Mouse (Mus musculus) gastrocnemius, postnatal 10 days (tissue): ENCODE results near the gene Eogt. TPM values are rescaled to one million over a fixed set of nuclear protein-coding genes. Genes with fewer than 3 reads are reported as not detected.

Experiments used
- DNase-seq: peaks from one replicate; pipeline ENCODE4 v3.0.0; 2021; ENCODE audit warnings: mixed read lengths
- long read RNA-seq, 2 experiments: library from polyadenylated mRNA; stranded (forward); transcript quantifications; one replicate each; pipeline ENCODE4 v2.0.0; 2021
- total RNA-seq, 2 experiments: library from RNA; stranded (reverse); gene quantifications; 2 replicates each; pipeline ENCODE4 v1.2.3; 2021

The Eogt gene
- 1 to 10 TPM; 4.9 to 8.1 TPM for total RNA-seq
- long read RNA-seq, experiment 1, full-length matches to known transcripts = 4 of 7 reads
- long read RNA-seq, experiment 1, partial matches to known transcripts = 2 of 7 reads
- long read RNA-seq, experiment 1, other reads (novel, unspliced or antisense) = 1 of 7 reads
- long read RNA-seq, experiment 2, full-length matches to known transcripts = 5 of 9 reads
- long read RNA-seq, experiment 2, partial matches to known transcripts = 3 of 9 reads
- long read RNA-seq, experiment 2, other reads (novel, unspliced or antisense) = 1 of 9 reads

DNA sequence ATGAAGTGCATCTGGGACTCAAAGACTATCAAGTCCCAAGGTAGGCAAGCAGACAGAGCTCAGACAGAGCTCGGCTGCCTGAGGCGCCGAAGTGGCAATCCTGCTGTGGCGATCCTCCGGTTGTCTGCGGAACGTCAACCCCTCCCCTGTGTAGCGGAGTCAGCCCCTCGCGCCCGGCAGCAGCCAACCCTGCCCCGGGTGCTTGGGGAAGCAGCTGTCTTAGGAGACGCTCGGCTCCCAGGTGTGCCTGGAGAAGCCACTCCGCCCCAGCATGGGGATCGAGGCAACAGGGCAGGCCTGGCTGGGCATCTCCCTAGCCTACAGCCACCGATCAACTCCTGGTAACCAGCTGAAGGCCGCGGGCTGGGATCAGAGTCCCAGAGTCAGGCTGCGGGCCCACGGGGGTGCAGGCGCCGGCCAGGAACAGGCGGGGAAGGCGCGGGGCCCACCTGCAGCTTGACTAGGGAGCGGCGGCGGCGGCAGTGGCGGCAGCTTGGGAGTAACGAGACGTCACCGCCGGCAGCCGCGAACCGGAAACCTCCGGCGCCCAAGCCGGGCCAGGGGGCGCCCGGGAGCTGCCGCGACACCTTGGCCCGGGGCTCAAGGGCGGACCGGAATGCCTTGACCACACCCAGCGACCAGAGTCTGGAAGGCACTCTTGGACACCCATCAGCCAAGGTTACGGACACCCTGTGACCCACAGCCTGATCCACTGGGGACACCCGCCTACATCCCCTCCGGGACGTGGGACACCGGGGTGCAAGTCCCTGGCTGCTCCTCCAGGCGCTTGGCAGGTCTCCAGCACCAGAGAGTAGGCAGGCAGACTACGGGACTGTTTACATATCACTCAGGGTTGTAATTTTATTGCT, at the start of gene Eogt:
TSS of gene Eogt (minus strand) at position 800 of the 869 bp plus-strand sequence.
- peak; percentile 69 for DNase-seq

- no peak for DNase-seq
Observed at GRCm38 (mm10) chr6:97179367-97179828, 30.4 kb upstream of the Eogt start.

GRCm38 (mm10) chr6:97178491-97179366, 29.7 kb upstream of the Eogt start, which contains the start of gene Tmf1:
Gene Tmf1, minus strand, starts transcription at chr6:97179122.
- DNase-seq = peak; percentile 94

DNA sequence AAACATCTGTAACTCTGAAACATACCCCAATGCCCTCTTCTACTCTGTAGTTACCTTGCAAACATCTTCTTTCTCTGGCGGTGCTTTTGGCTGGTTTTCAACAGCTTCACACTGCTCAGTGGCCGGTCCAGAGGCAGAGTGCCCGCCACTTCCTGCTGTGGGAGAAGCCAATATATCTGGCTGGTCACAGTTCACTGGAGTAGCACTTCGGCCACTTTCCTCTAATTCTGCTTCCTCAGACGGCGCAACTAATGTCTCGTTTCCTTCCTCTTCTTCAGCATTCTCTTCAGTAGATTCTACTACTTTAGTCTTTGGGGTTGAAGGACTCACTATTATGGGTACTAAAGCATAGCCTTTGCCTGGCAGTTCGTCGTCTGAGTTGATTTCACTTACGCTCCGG, 26.7 kb upstream of the Eogt start:
- DNase-seq = no peak

- no peak for DNase-seq
Observed at GRCm38 (mm10) chr6:97150156-97150555, 1.2 kb upstream of the Eogt start.

GRCm38 (mm10) chr6:97149721-97150120, 739 bp upstream of the Eogt start:
- DNase-seq = no peak

- DNase-seq = peak; percentile 60
Observed at GRCm38 (mm10) chr6:97147755-97148382, 1.1 kb downstream of the Eogt start.

DNA sequence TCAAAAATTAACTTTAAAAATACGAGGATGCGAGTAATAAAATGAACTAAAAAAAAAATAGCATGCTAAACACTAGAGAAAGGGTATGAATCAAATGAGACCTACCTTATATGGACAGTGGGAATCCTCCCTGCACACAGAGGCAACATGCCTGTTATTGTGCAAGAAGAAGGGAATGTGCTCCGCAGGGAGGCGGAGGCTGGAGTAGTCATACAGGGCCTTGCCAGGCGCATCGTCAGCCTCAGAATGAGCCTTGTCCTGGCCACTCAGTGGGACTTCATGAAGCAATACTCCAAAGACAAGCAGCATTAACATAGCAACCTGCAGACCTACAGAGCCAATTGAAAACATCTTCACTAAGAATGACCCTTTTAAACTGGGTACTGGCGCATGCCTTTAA, 3.8 kb downstream of the Eogt start:
- DNase-seq = peak; percentile 35

DNA sequence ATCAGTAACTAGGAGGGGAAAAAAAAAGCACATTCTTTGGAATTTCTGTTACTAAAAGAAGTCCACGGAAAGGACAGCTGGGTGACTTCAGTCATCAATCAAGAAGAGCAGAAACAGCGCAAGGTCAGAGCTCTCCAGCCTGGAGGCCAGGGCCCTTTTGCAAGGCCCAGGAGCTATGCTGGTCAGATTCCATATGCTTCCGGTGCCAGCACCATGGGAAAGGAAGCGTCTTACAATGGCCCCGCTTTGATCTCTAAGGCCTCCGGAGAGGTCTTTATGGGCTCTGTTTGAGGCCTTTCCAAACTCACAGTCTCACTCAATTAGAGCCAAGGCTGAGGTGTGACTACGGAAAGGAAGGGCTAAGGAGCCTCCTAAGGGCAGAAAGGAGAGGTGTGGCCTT, 4.6 kb downstream of the Eogt start:
- DNase-seq = no peak

GRCm38 (mm10) chr6:97142611-97143010, 6.4 kb downstream of the Eogt start:
- no peak for DNase-seq

GRCm38 (mm10) chr6:97141811-97142210, 7.2 kb downstream of the Eogt start:
- DNase-seq = no peak

GRCm38 (mm10) chr6:97132707-97133303, 16.2 kb downstream of the Eogt start:
- no peak for DNase-seq

GRCm38 (mm10) chr6:97131808-97132207, 17.2 kb downstream of the Eogt start:
- no peak for DNase-seq

- DNase-seq = no peak
Observed at GRCm38 (mm10) chr6:97130979-97131378, 18.0 kb downstream of the Eogt start.

DNA sequence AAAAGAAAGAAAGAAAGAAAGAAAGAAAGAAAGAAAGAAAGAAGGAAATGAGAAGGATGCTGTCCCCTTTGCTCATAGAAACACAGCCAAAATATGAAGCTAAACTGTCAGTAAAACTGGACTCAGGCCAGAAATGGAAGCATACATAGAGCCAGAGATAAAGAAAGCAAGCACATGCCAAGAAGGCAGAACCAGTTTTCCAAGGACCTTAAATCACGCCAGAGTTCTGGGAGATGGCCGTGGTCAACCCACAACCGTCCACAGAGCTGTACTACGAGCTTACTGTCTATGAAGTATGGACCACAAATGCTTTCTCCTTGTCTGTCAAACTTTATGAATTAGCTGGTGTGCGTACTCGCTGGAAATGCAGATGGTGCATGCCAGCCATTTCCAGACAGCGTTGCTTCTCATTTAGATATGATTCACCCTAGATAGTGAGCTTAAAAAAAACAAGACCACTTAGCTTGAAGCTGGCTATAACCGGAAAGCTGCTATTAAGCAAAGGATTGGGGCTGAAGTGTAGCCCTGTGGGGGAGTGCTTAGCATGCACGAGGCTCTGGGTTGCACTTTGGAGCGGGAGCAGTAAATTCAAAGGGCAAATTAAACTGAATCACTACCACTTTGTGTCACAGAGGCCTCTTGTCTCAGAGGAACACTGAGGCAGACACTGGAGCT, 24.5 kb downstream of the Eogt start:
- no peak for DNase-seq

DNA sequence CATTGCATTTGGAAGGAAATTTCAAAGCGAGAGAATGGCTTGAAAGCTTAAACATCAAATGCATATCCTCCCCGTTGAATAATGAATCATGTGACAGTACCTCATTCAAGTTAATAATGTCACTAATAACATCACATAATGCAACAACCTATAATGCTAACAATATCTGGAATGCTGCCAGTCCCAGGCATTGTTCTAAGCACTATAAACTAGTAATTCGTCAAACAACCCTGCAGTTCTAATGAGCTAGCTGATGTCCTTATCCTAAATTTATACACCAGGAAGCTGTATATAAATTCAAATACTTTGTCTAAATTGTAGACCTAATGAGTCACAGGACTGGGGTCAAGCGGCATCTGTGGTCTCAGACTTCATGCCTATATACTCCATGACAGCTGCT, 28.1 kb downstream of the Eogt start:
- no peak for DNase-seq

DNA sequence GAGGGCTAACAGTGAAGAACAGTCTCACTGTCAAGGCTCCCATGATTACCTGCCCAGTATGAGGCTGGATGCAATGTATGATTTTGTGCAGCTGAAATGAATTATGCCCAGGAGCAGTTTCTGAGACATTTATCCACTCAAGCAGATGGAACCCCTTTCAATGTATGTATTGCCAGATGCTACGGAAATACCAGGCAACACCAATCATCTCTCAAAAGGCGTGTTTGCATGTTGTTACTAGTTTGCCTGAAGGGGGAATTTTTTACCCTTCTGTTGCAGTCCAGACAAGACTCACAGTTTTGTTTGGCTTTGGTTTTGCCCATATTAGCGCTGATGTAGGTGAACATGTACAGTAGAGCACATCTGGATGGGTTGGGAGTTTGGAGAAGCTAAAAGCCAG, 30.7 kb downstream of the Eogt start:
- DNase-seq = no peak

DNA sequence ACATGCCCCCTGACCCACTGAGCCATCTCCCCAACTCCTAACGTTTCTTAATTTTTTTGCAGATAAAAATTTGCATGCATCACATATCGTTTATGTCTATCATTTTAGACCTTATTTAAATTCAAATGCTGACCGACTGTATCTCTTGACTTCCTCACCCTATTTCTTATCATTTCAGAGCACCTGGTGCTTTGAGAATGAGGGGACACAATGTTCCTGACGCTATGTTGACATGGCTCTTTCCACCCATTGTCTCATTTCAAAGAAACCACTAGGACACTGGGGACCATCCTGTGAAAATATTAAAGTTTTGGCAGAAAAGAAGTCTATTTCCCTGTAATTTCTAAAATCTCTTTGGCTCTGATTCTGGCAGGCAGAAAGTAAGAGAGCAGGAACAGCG, 32.1 kb downstream of the Eogt start:
- DNase-seq = no peak

GRCm38 (mm10) chr6:97114821-97115220, 34.2 kb downstream of the Eogt start:
- no peak for DNase-seq

- DNase-seq = no peak
Observed at GRCm38 (mm10) chr6:97112177-97112576, 36.8 kb downstream of the Eogt start.

DNA sequence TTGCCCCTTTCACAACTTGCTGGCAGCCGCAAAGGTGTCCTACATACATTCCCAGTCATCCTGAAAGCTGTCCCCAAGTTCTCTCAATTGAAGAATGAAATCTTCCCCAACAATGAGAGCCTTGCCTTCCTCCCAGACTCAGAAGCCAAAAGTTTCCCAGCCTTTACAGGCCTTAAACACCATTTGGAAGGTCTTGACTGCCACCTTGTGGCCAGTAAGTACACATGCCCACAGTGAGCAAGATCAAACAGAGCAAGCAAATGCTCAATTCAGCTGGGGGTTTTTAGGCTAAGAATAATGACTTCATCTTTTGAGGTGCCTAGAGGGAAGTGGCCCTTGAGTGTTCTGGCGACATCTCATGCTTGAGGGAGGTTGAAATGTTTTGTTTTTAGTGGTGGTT, 42.2 kb downstream of the Eogt start:
- peak; percentile 18 for DNase-seq
